Mouse (Mus musculus): ENCODE measurements around the gene Nxph3. TPM values are rescaled to one million over a fixed set of nuclear protein-coding genes. Genes with fewer than 3 reads are reported as not detected.

The Nxph3 gene
- 0.37 and 0.66 TPM in 2 replicates for polyA plus RNA-seq (2014; fragmentation: Nextera tagmentation; extraction: Ambion mirVana)

GRCm38 (mm10) chr11:95514298-95514861, at the start of gene Nxph3:
TSS of gene Nxph3 (minus strand) at chr11:95514570.
- ATAC-seq (ENCODE audit: insufficient read depth, low FRiP score, low TSS enrichment) (peak; percentile 37; the same call in 1 of the 2 replicates), DNase-seq (ENCODE audit: low spot score) (peak; percentile 71)
- H3K9ac ChIP-seq (ENCODE audit: low read length) = peak within 1 kb of the TSS; percentile 54
- H3K9me3 ChIP-seq (ENCODE audit: control insufficient read depth, low read length) = no peaks in the 10 kb centered on the region
- no peaks in the 10 kb centered on the region for H3K36me3 ChIP-seq (ENCODE audit: control insufficient read depth, insufficient read depth, low read length)
- H3K27me3 ChIP-seq (ENCODE audit: control insufficient read depth, insufficient read depth, low read length) = peaks cover 27% of the 10 kb centered on the region
- peak within 1 kb of the TSS; percentile 98 for H3K4me2 ChIP-seq (ENCODE audit: low read depth)
- 1% methylated on average over 52 of the region's 66 CpGs for WGBS
- H3K4me3 ChIP-seq (ENCODE audit: low read depth, low read length) = peak within 1 kb of the TSS; percentile 53
- H3K27ac ChIP-seq (ENCODE audit: low read depth, low read length) = no peak within 1 kb of the TSS
- H3K4me1 ChIP-seq (ENCODE audit: control insufficient read depth, insufficient read depth, low read length) = peaks cover 31% of the 10 kb centered on the region

GRCm38 (mm10) chr11:95563849-95564248, 49.5 kb upstream of the Nxph3 start:
- no peak overlapping the region for H3K9ac ChIP-seq (ENCODE audit: low read length)
- peaks cover 4% of the 10 kb centered on the region; the same call in 1 of the 2 replicates for H3K4me1 ChIP-seq (ENCODE audit: control insufficient read depth, insufficient read depth, low read length)
- ATAC-seq (ENCODE audit: insufficient read depth, low FRiP score, low TSS enrichment) (no peak), DNase-seq (ENCODE audit: low spot score) (no peak)
- no peaks in the 10 kb centered on the region for H3K36me3 ChIP-seq (ENCODE audit: control insufficient read depth, insufficient read depth, low read length)
- H3K4me2 ChIP-seq (ENCODE audit: low read depth) = no peak overlapping the region
- 94% methylated on average over 5 of the region's 5 CpGs for WGBS
- no peak overlapping the region for H3K4me3 ChIP-seq (ENCODE audit: low read depth, low read length)
- H3K27me3 ChIP-seq (ENCODE audit: control insufficient read depth, insufficient read depth, low read length) = no peaks in the 10 kb centered on the region
- H3K9me3 ChIP-seq (ENCODE audit: control insufficient read depth, low read length) = no peaks in the 10 kb centered on the region
- no peak overlapping the region for H3K27ac ChIP-seq (ENCODE audit: low read depth, low read length)

GRCm38 (mm10) chr11:95560773-95561172, 46.4 kb upstream of the Nxph3 start:
- Histone ChIP-seq H3K27me3 (ENCODE audit: control insufficient read depth, insufficient read depth, low read length) (no peaks in the 10 kb centered on the region), H3K4me1 (ENCODE audit: control insufficient read depth, insufficient read depth, low read length) (no peaks in the 10 kb centered on the region), H3K4me3 (ENCODE audit: low read depth, low read length) (no peak overlapping the region), H3K9me3 (ENCODE audit: control insufficient read depth, low read length) (no peaks in the 10 kb centered on the region), H3K9ac (ENCODE audit: low read length) (no peak overlapping the region), H3K27ac (ENCODE audit: low read depth, low read length) (no peak overlapping the region), H3K36me3 (ENCODE audit: control insufficient read depth, insufficient read depth, low read length) (no peaks in the 10 kb centered on the region), H3K4me2 (ENCODE audit: low read depth) (no peak overlapping the region)
- ATAC-seq (ENCODE audit: insufficient read depth, low FRiP score, low TSS enrichment) (no peak), DNase-seq (ENCODE audit: low spot score) (no peak)
- WGBS = 66% methylated on average over 3 of the region's 3 CpGs

- Histone ChIP-seq H3K9me3 (ENCODE audit: control insufficient read depth, low read length) (no peaks in the 10 kb centered on the region), H3K9ac (ENCODE audit: low read length) (no peak overlapping the region), H3K27ac (ENCODE audit: low read depth, low read length) (no peak overlapping the region), H3K27me3 (ENCODE audit: control insufficient read depth, insufficient read depth, low read length) (no peaks in the 10 kb centered on the region), H3K4me1 (ENCODE audit: control insufficient read depth, insufficient read depth, low read length) (no peaks in the 10 kb centered on the region), H3K36me3 (ENCODE audit: control insufficient read depth, insufficient read depth, low read length) (no peaks in the 10 kb centered on the region), H3K4me3 (ENCODE audit: low read depth, low read length) (no peak overlapping the region), H3K4me2 (ENCODE audit: low read depth) (no peak overlapping the region)
- DNase-seq (ENCODE audit: low spot score) (no peak), ATAC-seq (ENCODE audit: insufficient read depth, low FRiP score, low TSS enrichment) (no peak)
- WGBS = 86% methylated on average over 2 of the region's 2 CpGs
These were observed 45.4 kb upstream of the Nxph3 start for GRCm38 (mm10) chr11:95559761-95560160.

GRCm38 (mm10) chr11:95557719-95558118, 43.3 kb upstream of the Nxph3 start:
- ATAC-seq (ENCODE audit: insufficient read depth, low FRiP score, low TSS enrichment) (no peak), DNase-seq (ENCODE audit: low spot score) (no peak)
- no peak overlapping the region for H3K4me2 ChIP-seq (ENCODE audit: low read depth)
- H3K9me3 ChIP-seq (ENCODE audit: control insufficient read depth, low read length) = no peaks in the 10 kb centered on the region
- H3K4me1 ChIP-seq (ENCODE audit: control insufficient read depth, insufficient read depth, low read length) = no peaks in the 10 kb centered on the region
- no peak overlapping the region for H3K27ac ChIP-seq (ENCODE audit: low read depth, low read length)
- no peak overlapping the region for H3K4me3 ChIP-seq (ENCODE audit: low read depth, low read length)
- H3K9ac ChIP-seq (ENCODE audit: low read length) = no peak overlapping the region
- no peaks in the 10 kb centered on the region for H3K27me3 ChIP-seq (ENCODE audit: control insufficient read depth, insufficient read depth, low read length)
- 44% methylated on average over 6 of the region's 6 CpGs for WGBS
- no peaks in the 10 kb centered on the region for H3K36me3 ChIP-seq (ENCODE audit: control insufficient read depth, insufficient read depth, low read length)

- no peaks in the 10 kb centered on the region for H3K27me3 ChIP-seq (ENCODE audit: control insufficient read depth, insufficient read depth, low read length)
- DNase-seq (ENCODE audit: low spot score) (no peak), ATAC-seq (ENCODE audit: insufficient read depth, low FRiP score, low TSS enrichment) (no peak)
- no peak overlapping the region for H3K27ac ChIP-seq (ENCODE audit: low read depth, low read length)
- no peak overlapping the region for H3K9ac ChIP-seq (ENCODE audit: low read length)
- H3K4me1 ChIP-seq (ENCODE audit: control insufficient read depth, insufficient read depth, low read length) = no peaks in the 10 kb centered on the region
- no peaks in the 10 kb centered on the region for H3K36me3 ChIP-seq (ENCODE audit: control insufficient read depth, insufficient read depth, low read length)
- no peak overlapping the region for H3K4me3 ChIP-seq (ENCODE audit: low read depth, low read length)
- 85% methylated on average over 6 of the region's 6 CpGs for WGBS
- H3K4me2 ChIP-seq (ENCODE audit: low read depth) = no peak overlapping the region
- H3K9me3 ChIP-seq (ENCODE audit: control insufficient read depth, low read length) = no peaks in the 10 kb centered on the region
These were observed 42.7 kb upstream of the Nxph3 start for GRCm38 (mm10) chr11:95557032-95557431.

GRCm38 (mm10) chr11:95555279-95555678, 40.9 kb upstream of the Nxph3 start:
- Histone ChIP-seq H3K27ac (ENCODE audit: low read depth, low read length) (no peak overlapping the region), H3K4me1 (ENCODE audit: control insufficient read depth, insufficient read depth, low read length) (no peaks in the 10 kb centered on the region), H3K36me3 (ENCODE audit: control insufficient read depth, insufficient read depth, low read length) (no peaks in the 10 kb centered on the region), H3K4me3 (ENCODE audit: low read depth, low read length) (no peak overlapping the region), H3K4me2 (ENCODE audit: low read depth) (no peak overlapping the region), H3K9me3 (ENCODE audit: control insufficient read depth, low read length) (no peaks in the 10 kb centered on the region), H3K9ac (ENCODE audit: low read length) (no peak overlapping the region), H3K27me3 (ENCODE audit: control insufficient read depth, insufficient read depth, low read length) (no peaks in the 10 kb centered on the region)
- 47% methylated on average over 8 of the region's 8 CpGs for WGBS
- ATAC-seq (ENCODE audit: insufficient read depth, low FRiP score, low TSS enrichment) = no peak
- no peak for DNase-seq (ENCODE audit: low spot score)

- H3K36me3 ChIP-seq (ENCODE audit: control insufficient read depth, insufficient read depth, low read length) = no peaks in the 10 kb centered on the region
- DNase-seq (ENCODE audit: low spot score) (no peak), ATAC-seq (ENCODE audit: insufficient read depth, low FRiP score, low TSS enrichment) (no peak)
- H3K9ac ChIP-seq (ENCODE audit: low read length) = no peak overlapping the region
- WGBS = 90% methylated on average over 12 of the region's 12 CpGs
- H3K4me2 ChIP-seq (ENCODE audit: low read depth) = no peak overlapping the region
- no peaks in the 10 kb centered on the region for H3K27me3 ChIP-seq (ENCODE audit: control insufficient read depth, insufficient read depth, low read length)
- no peak overlapping the region for H3K4me3 ChIP-seq (ENCODE audit: low read depth, low read length)
- H3K27ac ChIP-seq (ENCODE audit: low read depth, low read length) = no peak overlapping the region
- no peaks in the 10 kb centered on the region for H3K9me3 ChIP-seq (ENCODE audit: control insufficient read depth, low read length)
- no peaks in the 10 kb centered on the region for H3K4me1 ChIP-seq (ENCODE audit: control insufficient read depth, insufficient read depth, low read length)
These were observed 36.1 kb upstream of the Nxph3 start for GRCm38 (mm10) chr11:95550301-95551021.

All from neural tube, embryonic 11.5 days (tissue).